Mouse (Mus musculus) heart, postnatal 14 days (tissue): ENCODE data around the gene Sost. TPM values are rescaled to one million over a fixed set of nuclear protein-coding genes. Genes with fewer than 3 reads are reported as not detected.

Experiments used
- DNase-seq, 2 experiments: peaks; one replicate each; pipeline ENCODE4 v3.0.0; 2021 to 2022
- intact Hi-C: fragments of 180-260 bp; cut with DNase I; formaldehyde crosslinking; loops from one replicate; pipeline ENCODE4 v1.15.1; 2025
- total RNA-seq, 2 experiments: library from RNA; stranded (reverse); gene quantifications; 2 replicates each; pipeline ENCODE4 v1.2.3; 2021

Gene Sost
- total RNA-seq, 2 experiments from 2014 or later = 0.68 to 1.3 TPM

GRCm38 (mm10) chr11:101984054-101985025 is 17.5 kb upstream of the Sost start, which contains the start of gene Cfap97d1:
Cfap97d1 (plus strand) TSS chr11:101984279.
- intact Hi-C loops = loop anchor here (5.0 kb wide), 1 partner anchor 153 kb away; no protein-coding TSS in a partner anchor
- DNase-seq = peak; percentile 94 to 97

- DNase-seq = no peak
- intact Hi-C loops = no loop called here
Observed at GRCm38 (mm10) chr11:101983431-101983921, 16.7 kb upstream of the Sost start.

- DNase-seq = peak; percentile 42 to 47
- intact Hi-C loops = no loop called here
Observed at GRCm38 (mm10) chr11:101982981-101983411, 16.2 kb upstream of the Sost start.

GRCm38 (mm10) chr11:101981850-101982249 is 15.0 kb upstream of the Sost start:
- intact Hi-C loops = no loop called here
- DNase-seq = peak in 1 of 2 experiments; percentile 36

- DNase-seq = no peak
- intact Hi-C loops = no loop called here
Observed at GRCm38 (mm10) chr11:101980603-101981157, 13.9 kb upstream of the Sost start.

- intact Hi-C loops = no loop called here
- no peak for DNase-seq
Observed at GRCm38 (mm10) chr11:101979140-101979539, 12.3 kb upstream of the Sost start.

- DNase-seq = no peak
- intact Hi-C loops = no loop called here
Observed at GRCm38 (mm10) chr11:101976949-101977348, 10.1 kb upstream of the Sost start.

GRCm38 (mm10) chr11:101974923-101975322 is 8.1 kb upstream of the Sost start:
- intact Hi-C loops = no loop called here
- peak in 1 of 2 experiments; percentile 43 for DNase-seq

GRCm38 (mm10) chr11:101974181-101974580 is 7.4 kb upstream of the Sost start:
- DNase-seq = no peak
- intact Hi-C loops = no loop called here

- intact Hi-C loops = no loop called here
- no peak for DNase-seq
Observed at GRCm38 (mm10) chr11:101973496-101973895, 6.7 kb upstream of the Sost start.

GRCm38 (mm10) chr11:101972651-101973050 is 5.8 kb upstream of the Sost start:
- no peak for DNase-seq
- intact Hi-C loops = no loop called here

- no peak for DNase-seq
- intact Hi-C loops = no loop called here
Observed at GRCm38 (mm10) chr11:101972097-101972496, 5.3 kb upstream of the Sost start.

GRCm38 (mm10) chr11:101971410-101971809 is 4.6 kb upstream of the Sost start:
- DNase-seq = peak; percentile 50 to 73
- intact Hi-C loops = no loop called here

- intact Hi-C loops = loop anchor here (1.0 to 5.0 kb wide), 2 partner anchors 51 to 158 kb away; no protein-coding TSS in a partner anchor
- DNase-seq = no peak
Observed at GRCm38 (mm10) chr11:101969835-101970234, 3.0 kb upstream of the Sost start.

- DNase-seq = peak; percentile 81 to 88
- intact Hi-C loops = loop anchor here (1.0 to 5.0 kb wide), 2 partner anchors 49 to 156 kb away; no protein-coding TSS in a partner anchor
Observed at GRCm38 (mm10) chr11:101968791-101969190, 2.0 kb upstream of the Sost start.

GRCm38 (mm10) chr11:101968311-101968710 is 1.5 kb upstream of the Sost start:
- DNase-seq = no peak
- intact Hi-C loops = loop anchor here (5.0 kb wide), 1 partner anchor 156 kb away; no protein-coding TSS in a partner anchor

- no peak for DNase-seq
- intact Hi-C loops = loop anchor here (5.0 kb wide), 1 partner anchor 153 kb away; no protein-coding TSS in a partner anchor
Observed at GRCm38 (mm10) chr11:101965553-101965952, 1.3 kb downstream of the Sost start.

GRCm38 (mm10) chr11:101964647-101965046 is 2.2 kb downstream of the Sost start:
- no peak for DNase-seq

GRCm38 (mm10) chr11:101963473-101964291 is 3.1 kb downstream of the Sost start:
- intact Hi-C loops = no loop called here
- peak; percentile 50 to 51 for DNase-seq

More at GRCm38 (mm10) chr11:101964647-101965046, 2.2 kb downstream of the Sost start:
- intact Hi-C loops = loop anchor here (5.0 kb wide), 1 partner anchor 152 kb away; no protein-coding TSS in a partner anchor

GRCm38 (mm10) chr11:101963043-101963442 is 3.8 kb downstream of the Sost start:
- intact Hi-C loops = no loop called here

More at GRCm38 (mm10) chr11:101963043-101963442, 3.8 kb downstream of the Sost start:
- no peak for DNase-seq
